Mouse (Mus musculus) right cerebral cortex, postnatal 4 days (tissue): ENCODE results near the gene Utp6.
"Not testable (repeated sequence)": the region's sequence is repeated elsewhere in the genome, so short reads cannot be mapped to it uniquely, and the experiment has no call there.

ENCODE experiments used
- DNase-seq: peaks from one replicate; pipeline ENCODE4 v3.0.0-alpha.2; 2022

The Utp6 gene

GRCm38 (mm10) chr11:79962125-79962876 lies at the start of gene Utp6:
Utp6 (minus strand) TSS chr11:79962390.
- peak; percentile 100 for DNase-seq

- DNase-seq = no peak
These were observed 32.2 kb upstream of the Utp6 start for GRCm38 (mm10) chr11:79994271-79994988.

- DNase-seq = no peak
These were observed 31.4 kb upstream of the Utp6 start for GRCm38 (mm10) chr11:79993356-79994270.

GRCm38 (mm10) chr11:79992592-79993355 lies 30.6 kb upstream of the Utp6 start, which contains the start of gene Suz12:
Suz12 (plus strand) TSS chr11:79993106.
- DNase-seq = peak; percentile 94

- no peak for DNase-seq
These were observed 29.9 kb upstream of the Utp6 start for GRCm38 (mm10) chr11:79992035-79992591.

GRCm38 (mm10) chr11:79991600-79991999 lies 29.4 kb upstream of the Utp6 start:
- DNase-seq = no peak

- DNase-seq = no peak
These were observed 27.9 kb upstream of the Utp6 start for GRCm38 (mm10) chr11:79990120-79990519.

- DNase-seq = no peak
These were observed 25.7 kb upstream of the Utp6 start for GRCm38 (mm10) chr11:79987896-79988295.

GRCm38 (mm10) chr11:79986886-79987285 lies 24.7 kb upstream of the Utp6 start:
- DNase-seq = no peak

GRCm38 (mm10) chr11:79977747-79978146 lies 15.6 kb upstream of the Utp6 start:
- not testable (repeated sequence) for DNase-seq

GRCm38 (mm10) chr11:79977061-79977460 lies 14.9 kb upstream of the Utp6 start:
- not testable (repeated sequence) for DNase-seq

- DNase-seq = not testable (repeated sequence)
These were observed 14.5 kb upstream of the Utp6 start for GRCm38 (mm10) chr11:79976645-79977044.

- DNase-seq = no peak
These were observed 14.0 kb upstream of the Utp6 start for GRCm38 (mm10) chr11:79976222-79976621.

GRCm38 (mm10) chr11:79975377-79975776 lies 13.2 kb upstream of the Utp6 start:
- no peak for DNase-seq

- DNase-seq = peak; percentile 38
These were observed 11.7 kb upstream of the Utp6 start for GRCm38 (mm10) chr11:79973626-79974476.

GRCm38 (mm10) chr11:79973133-79973532 lies 10.9 kb upstream of the Utp6 start:
- DNase-seq = no peak

- no peak for DNase-seq
These were observed 5.6 kb upstream of the Utp6 start for GRCm38 (mm10) chr11:79967752-79968151.

GRCm38 (mm10) chr11:79965896-79966295 lies 3.7 kb upstream of the Utp6 start:
- DNase-seq = peak; percentile 43

GRCm38 (mm10) chr11:79963212-79963974 lies 1.2 kb upstream of the Utp6 start:
- DNase-seq = no peak

GRCm38 (mm10) chr11:79962877-79963183 lies 640 bp upstream of the Utp6 start:
- DNase-seq = no peak
